Mouse (Mus musculus) heart, embryonic 16.5 days (tissue): ENCODE measurements at regions not wholly inside any gene's neighbourhood (a gene's known extent, or its start where the extent isn't known, plus 50 kb on each side); places are given as distances from the start of the nearest gene placed in this dataset.

Experiments used
- ATAC-seq: fragments of 200-750 bp; cut with Nextera tagmentation; replicated peaks from 2 replicates; pipeline ENCODE4 v1.8.0; 2017; ENCODE audit warnings: moderate number of reproducible peaks; ENCODE audit not compliant: insufficient read depth, low FRiP score; ENCODE audit errors: extremely low read depth
- H3K27ac ChIP-seq: fragments of 300-500 bp; sonication (generic); 2 replicates; pipeline ENCODE4 v1.5.1; 2014; ENCODE audit warnings: mild to moderate bottlenecking, low read length, control low read depth, moderate library complexity
- H3K27me3 ChIP-seq: fragments of 300-500 bp; sonication (generic); 2 replicates; pipeline ENCODE4 v1.6.1; 2014; ENCODE audit warnings: low read length, mixed read lengths; ENCODE audit not compliant: control insufficient read depth, insufficient read depth
- H3K36me3 ChIP-seq: fragments of 300-500 bp; sonication (generic); 2 replicates; pipeline ENCODE4 v1.6.1; 2014; ENCODE audit not compliant: control insufficient read depth, insufficient read depth
- H3K4me1 ChIP-seq: fragments of 300-500 bp; sonication (generic); 2 replicates; pipeline ENCODE4 v1.6.1; 2014; ENCODE audit warnings: low read length, mixed read lengths; ENCODE audit not compliant: control insufficient read depth, insufficient read depth
- H3K4me2 ChIP-seq: fragments of 300-500 bp; sonication (generic); 2 replicates; pipeline ENCODE4 v1.6.1; 2014; ENCODE audit warnings: low read depth, mild to moderate bottlenecking, control low read depth, low read length
- H3K4me3 ChIP-seq: fragments of 300-500 bp; sonication (generic); 2 replicates; pipeline ENCODE4 v1.5.1; 2014; ENCODE audit warnings: mild to moderate bottlenecking, control low read depth, low read length
- H3K9ac ChIP-seq: fragments of 300-500 bp; sonication (generic); 2 replicates; pipeline ENCODE4 v1.6.1; 2014; ENCODE audit warnings: low read length, control low read depth
- H3K9me3 ChIP-seq: fragments of 300-500 bp; sonication (generic); replicated peaks from 2 replicates; pipeline ENCODE4 v1.6.1; 2016; ENCODE audit warnings: low read length; ENCODE audit not compliant: control insufficient read depth
- WGBS: fragments of 180-500 bp; shearing (Covaris S2); extraction: QIAGEN DNeasy Blood & Tissue Kit; methylation state at CpG from one replicate; pipeline ENCODE4 v1.1.7; 2014; 5-methylcytosine and 5-hydroxymethylcytosine counted together

DNA sequence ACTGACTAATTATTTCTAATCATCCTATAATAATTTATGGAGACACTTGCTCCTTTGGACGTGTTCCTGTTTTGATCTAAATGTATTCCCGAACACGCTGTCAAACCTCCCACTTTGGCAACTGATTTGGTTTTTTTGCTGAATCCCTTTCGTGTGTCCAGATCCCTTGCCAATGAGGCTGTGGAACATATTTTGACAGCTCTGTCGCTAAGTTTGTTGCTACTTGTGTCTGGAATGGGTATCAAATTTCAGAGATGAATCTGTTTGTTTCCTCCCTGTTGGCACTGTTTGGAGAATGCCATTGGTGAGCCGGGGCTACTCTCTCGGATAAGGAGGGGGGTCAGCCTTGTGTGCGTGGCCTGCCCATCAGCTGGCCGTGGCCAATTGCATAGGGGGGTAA lies 277.2 kb upstream of the Tshz3 start:
- WGBS, result 69% methylated on average over 9 of the region's 9 CpGs

DNA sequence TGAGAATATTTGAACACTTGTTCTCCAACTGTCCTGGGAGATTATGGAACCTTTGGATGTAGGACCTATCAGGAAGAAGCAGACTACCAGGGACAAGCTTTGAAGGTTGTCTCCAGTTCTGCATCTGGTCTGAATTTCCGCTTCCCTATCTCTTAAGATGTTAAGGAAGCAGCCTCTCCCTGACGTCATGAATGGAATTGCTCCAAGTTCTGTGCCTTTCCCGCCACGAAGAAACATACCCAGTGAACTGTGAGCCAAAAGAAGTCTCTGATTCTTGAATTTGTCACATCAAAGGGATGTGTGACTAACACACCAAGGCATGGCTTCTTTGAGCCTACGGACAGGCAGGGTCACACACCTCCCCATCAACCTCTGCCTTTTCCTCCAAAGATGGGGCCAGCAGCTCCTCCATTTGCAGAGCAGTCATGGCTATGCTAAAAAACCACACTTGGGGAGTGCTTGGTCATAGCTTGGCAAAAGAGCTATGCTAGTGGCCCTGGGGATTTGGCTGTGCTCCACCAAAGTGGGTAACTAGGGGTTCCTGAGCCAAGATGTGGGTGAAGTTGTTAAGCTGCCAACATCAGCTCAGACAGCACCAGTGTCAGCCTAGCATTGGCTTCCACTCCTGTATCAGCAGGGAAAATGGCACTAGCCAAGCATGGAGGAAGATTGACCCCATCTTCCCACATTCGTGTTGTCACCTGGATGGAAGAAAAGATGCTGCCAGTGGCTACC lies 248.6 kb upstream of the Tshz3 start:
- no peak overlapping the region for H3K27ac ChIP-seq
- no peak overlapping the region for H3K9ac ChIP-seq
- no peaks in the 10 kb centered on the region for H3K4me1 ChIP-seq
- H3K4me2 ChIP-seq, result no peak overlapping the region
- no peaks in the 10 kb centered on the region for H3K36me3 ChIP-seq
- 55% methylated on average over 6 of the region's 6 CpGs for WGBS
- H3K4me3 ChIP-seq, result no peak overlapping the region
- ATAC-seq, result no peak
- no peaks in the 10 kb centered on the region for H3K9me3 ChIP-seq
- H3K27me3 ChIP-seq, result no peaks in the 10 kb centered on the region

More for the DNA sequence above, 277.2 kb upstream of the Tshz3 start:
- no peak overlapping the region for H3K9ac ChIP-seq
- no peaks in the 10 kb centered on the region for H3K4me1 ChIP-seq
- no peak overlapping the region for H3K27ac ChIP-seq
- H3K4me3 ChIP-seq, result no peak overlapping the region
- H3K27me3 ChIP-seq, result no peaks in the 10 kb centered on the region
- no peak for ATAC-seq
- H3K36me3 ChIP-seq, result no peaks in the 10 kb centered on the region
- H3K4me2 ChIP-seq, result no peak overlapping the region
- no peaks in the 10 kb centered on the region for H3K9me3 ChIP-seq

DNA sequence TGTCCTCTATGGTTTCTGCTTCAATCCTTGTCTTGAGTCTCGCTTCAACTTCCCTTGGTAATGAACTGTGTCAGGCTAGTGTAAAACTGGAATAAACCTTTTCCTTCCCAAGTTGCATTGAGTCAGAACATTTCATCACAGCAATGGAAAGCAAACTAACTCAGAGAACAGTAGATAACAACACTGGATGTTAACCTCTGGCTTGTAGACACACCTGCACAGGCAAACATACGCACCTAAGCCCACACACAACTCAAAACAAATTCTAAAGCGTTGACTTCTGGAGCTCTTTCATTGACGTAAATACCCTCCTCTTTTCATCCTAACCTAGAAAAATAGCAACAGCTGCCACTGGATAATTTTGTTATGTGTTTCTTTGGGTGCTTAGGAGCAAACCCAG lies 244.1 kb upstream of the Tshz3 start:
- Histone ChIP-seq H3K9ac (no peak overlapping the region), H3K9me3 (no peaks in the 10 kb centered on the region), H3K27me3 (no peaks in the 10 kb centered on the region), H3K4me2 (no peak overlapping the region), H3K36me3 (no peaks in the 10 kb centered on the region), H3K4me1 (no peaks in the 10 kb centered on the region), H3K4me3 (no peak overlapping the region), H3K27ac (no peak overlapping the region)
- 83% methylated on average over 4 of the region's 4 CpGs for WGBS
- ATAC-seq, result no peak

DNA sequence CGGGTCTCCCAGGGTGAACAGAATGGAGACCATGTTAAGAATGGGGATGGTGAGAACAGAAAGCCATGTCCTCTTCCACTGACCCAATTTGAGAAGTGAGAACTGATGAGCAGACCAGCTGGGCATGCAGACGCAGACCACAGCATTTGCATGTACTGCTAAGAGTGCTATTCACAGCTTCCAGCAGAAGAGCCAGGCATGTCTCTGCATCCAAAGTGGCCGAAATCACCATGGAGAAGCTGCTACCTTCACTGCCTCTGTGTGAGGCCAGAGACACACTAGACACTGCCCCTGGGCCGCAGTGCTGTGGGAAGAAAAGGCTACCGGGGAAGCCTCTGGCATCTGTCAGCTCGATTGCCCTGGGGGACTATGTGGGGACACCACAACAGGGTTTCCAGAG lies 241.8 kb upstream of the Tshz3 start:
- H3K4me2 ChIP-seq, result no peak overlapping the region
- WGBS, result 84% methylated on average over 6 of the region's 6 CpGs
- ATAC-seq, result no peak

DNA sequence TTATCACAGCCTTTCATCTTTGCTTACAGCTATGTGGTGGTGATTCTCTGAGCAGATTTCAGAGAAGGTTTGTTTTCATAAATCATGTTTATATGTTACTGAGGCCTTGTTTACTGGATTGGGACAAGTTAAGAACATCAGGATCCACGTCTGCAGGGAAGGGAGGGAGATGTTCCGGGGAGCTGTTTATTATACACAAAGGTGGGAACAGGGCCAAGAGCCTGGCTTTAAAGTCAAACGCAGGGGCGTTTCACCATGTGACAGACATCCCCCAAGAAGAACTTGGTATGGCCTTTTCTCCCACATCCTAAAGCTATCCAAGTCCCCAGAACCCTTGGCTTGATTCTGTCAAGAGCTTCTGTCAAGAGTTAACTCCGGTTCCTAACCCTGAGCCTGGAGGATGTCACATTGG lies 235.5 kb upstream of the Tshz3 start:
- WGBS, result 56% methylated on average over 5 of the region's 5 CpGs
- ATAC-seq, result no peak
- Histone ChIP-seq H3K4me3 (no peak overlapping the region), H3K9ac (no peak overlapping the region), H3K27ac (no peak overlapping the region), H3K27me3 (no peaks in the 10 kb centered on the region), H3K9me3 (no peaks in the 10 kb centered on the region), H3K36me3 (no peaks in the 10 kb centered on the region), H3K4me2 (no peak overlapping the region), H3K4me1 (no peaks in the 10 kb centered on the region)

More for the DNA sequence above, 241.8 kb upstream of the Tshz3 start:
- no peaks in the 10 kb centered on the region for H3K27me3 ChIP-seq
- H3K36me3 ChIP-seq, result no peaks in the 10 kb centered on the region
- no peak overlapping the region for H3K27ac ChIP-seq
- no peak overlapping the region for H3K4me3 ChIP-seq
- no peaks in the 10 kb centered on the region for H3K9me3 ChIP-seq
- no peak overlapping the region for H3K9ac ChIP-seq
- no peaks in the 10 kb centered on the region for H3K4me1 ChIP-seq

DNA sequence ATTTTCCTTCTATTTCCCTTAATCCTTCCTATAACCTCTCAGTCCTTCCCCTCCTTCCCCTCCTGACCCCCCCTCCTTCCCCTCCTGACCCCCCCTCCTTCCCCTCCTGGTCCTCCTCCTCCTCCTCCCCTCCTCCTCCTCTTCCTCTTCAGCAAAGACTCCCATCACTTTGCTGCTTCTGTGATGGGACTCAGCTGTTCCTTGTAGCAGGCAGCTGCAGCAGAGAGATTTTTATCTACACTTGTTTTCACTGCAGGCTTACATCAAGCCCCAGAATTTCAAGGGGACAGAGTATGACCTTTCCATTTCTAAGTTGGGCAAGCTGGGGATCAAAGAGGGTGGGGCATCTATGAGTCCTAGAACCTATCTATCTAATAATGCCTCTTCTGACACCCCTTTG lies 228.5 kb upstream of the Tshz3 start:
- Histone ChIP-seq H3K27me3 (no peaks in the 10 kb centered on the region), H3K9me3 (no peaks in the 10 kb centered on the region), H3K4me3 (no peak overlapping the region), H3K4me1 (no peaks in the 10 kb centered on the region), H3K4me2 (no peak overlapping the region), H3K36me3 (no peaks in the 10 kb centered on the region), H3K27ac (no peak overlapping the region), H3K9ac (no peak overlapping the region)
- ATAC-seq, result no peak

DNA sequence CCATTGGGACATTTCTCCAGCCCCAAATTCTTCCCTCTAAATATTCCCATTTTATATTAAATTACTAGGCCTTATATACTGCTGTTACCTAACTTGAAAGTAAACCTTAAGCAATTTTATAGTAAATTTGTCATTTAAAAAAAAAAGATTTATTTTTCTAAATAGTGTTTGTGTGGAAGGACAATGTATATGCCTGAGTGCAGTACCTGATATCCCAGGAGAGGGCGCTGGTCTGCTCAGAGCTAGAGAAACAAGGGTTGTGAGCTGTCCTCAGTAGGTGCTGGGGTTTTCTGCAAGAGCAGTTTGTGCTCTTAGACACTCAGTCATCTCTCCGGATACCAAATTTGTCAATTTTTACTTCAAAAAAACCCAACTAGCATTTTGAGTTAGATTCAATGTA lies 224.4 kb upstream of the Tshz3 start:
- no peaks in the 10 kb centered on the region for H3K36me3 ChIP-seq
- H3K4me3 ChIP-seq, result no peak overlapping the region
- no peak overlapping the region for H3K27ac ChIP-seq
- H3K9ac ChIP-seq, result no peak overlapping the region
- WGBS, result 70% methylated on average over 2 of the region's 2 CpGs
- H3K4me1 ChIP-seq, result no peaks in the 10 kb centered on the region
- H3K27me3 ChIP-seq, result no peaks in the 10 kb centered on the region
- H3K4me2 ChIP-seq, result no peak overlapping the region
- H3K9me3 ChIP-seq, result no peaks in the 10 kb centered on the region
- ATAC-seq, result no peak

DNA sequence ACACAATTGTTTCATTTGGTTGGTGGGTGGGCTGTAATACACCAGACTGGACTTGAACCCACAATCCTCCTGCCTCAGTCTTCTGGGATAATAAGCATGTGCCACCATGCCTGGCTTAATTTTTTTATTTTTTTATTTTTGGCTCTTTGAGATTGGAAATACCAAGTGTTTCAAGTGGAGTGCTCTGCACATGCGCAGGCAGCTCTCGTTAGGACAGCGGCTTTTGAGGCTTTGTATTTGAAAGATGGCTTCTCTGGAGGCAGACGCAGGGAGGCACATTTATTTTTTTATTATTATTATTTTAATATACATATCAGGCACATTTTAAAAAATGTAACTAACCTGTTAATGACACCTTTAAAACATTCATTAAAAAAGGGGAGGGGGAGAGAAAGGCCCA lies 221.5 kb upstream of the Tshz3 start:
- 81% methylated on average over 4 of the region's 4 CpGs for WGBS
- Histone ChIP-seq H3K9me3 (no peaks in the 10 kb centered on the region), H3K4me2 (no peak overlapping the region), H3K9ac (no peak overlapping the region), H3K36me3 (no peaks in the 10 kb centered on the region), H3K4me3 (no peak overlapping the region), H3K27me3 (no peaks in the 10 kb centered on the region), H3K27ac (no peak overlapping the region), H3K4me1 (no peaks in the 10 kb centered on the region)
- ATAC-seq, result no peak

DNA sequence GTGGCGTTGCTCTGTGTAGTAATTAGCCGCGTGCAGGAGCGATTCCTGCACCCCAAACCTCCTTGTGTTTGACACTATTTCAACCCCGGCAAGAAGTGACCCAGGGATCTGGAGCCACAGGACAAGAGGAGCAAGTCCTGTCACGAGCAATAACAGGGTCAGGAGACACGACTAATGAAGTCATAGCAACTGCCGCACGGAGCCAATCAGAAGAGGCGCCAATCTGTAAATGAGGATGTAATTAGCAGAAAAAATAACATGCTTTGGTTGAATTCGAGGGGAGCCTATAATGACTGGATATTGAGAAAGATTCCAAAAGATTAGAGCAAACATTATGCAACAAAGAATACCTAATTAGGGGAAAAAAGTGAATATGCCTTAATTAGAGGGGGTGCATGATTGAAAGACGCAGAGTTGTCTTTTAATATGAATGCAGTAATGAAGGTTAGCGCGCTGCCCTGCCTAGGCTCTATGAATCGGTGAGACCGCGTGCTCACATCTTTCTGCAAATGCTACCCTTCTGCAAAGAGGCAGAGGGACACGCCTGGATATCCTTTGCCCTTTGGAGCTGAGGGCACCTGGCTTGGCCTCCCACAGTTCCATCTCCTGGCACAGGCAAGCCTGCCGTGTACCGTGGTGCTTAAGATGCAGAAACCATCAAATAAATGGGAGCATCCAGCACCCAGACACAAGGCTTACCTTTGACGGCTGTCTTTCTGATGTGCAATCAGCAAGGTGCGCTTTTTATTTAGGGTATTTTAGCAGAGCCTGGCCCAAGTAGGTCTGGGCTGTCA lies 220.9 kb upstream of the Tshz3 start:
- H3K9ac ChIP-seq, result no peak overlapping the region
- WGBS, result 81% methylated on average over 22 of the region's 22 CpGs
- no peaks in the 10 kb centered on the region for H3K36me3 ChIP-seq
- no peak overlapping the region for H3K4me3 ChIP-seq
- H3K4me1 ChIP-seq, result no peaks in the 10 kb centered on the region
- H3K9me3 ChIP-seq, result no peaks in the 10 kb centered on the region
- H3K27me3 ChIP-seq, result no peaks in the 10 kb centered on the region
- no peak overlapping the region for H3K27ac ChIP-seq
- no peak for ATAC-seq
- H3K4me2 ChIP-seq, result no peak overlapping the region
